Mouse (Mus musculus) forebrain, embryonic 12.5 days (tissue): Measurements from ENCODE around the gene A3galt2. TPM values are rescaled to one million over a fixed set of nuclear protein-coding genes. Genes with fewer than 3 reads are reported as not detected.

Source experiments
- ATAC-seq: fragments of 200-750 bp; cut with Nextera tagmentation; 2 replicates; pipeline ENCODE4 v1.8.0; 2017; ENCODE audit warnings: moderate TSS enrichment; ENCODE audit not compliant: low FRiP score
- H3K27ac ChIP-seq: fragments of 300-500 bp; sonication (generic); 2 replicates; pipeline ENCODE4 v1.5.1; 2016; ENCODE audit warnings: mild to moderate bottlenecking
- H3K27me3 ChIP-seq: fragments of 300-500 bp; sonication (generic); 2 replicates; pipeline ENCODE4 v1.6.1; 2016; ENCODE audit warnings: mild to moderate bottlenecking
- H3K36me3 ChIP-seq: fragments of 300-500 bp; sonication (generic); replicated peaks from 2 replicates; pipeline ENCODE4 v1.6.1; 2016; ENCODE audit warnings: mild to moderate bottlenecking
- H3K4me1 ChIP-seq: fragments of 300-500 bp; sonication (generic); 2 replicates; pipeline ENCODE4 v1.6.1; 2016
- H3K4me2 ChIP-seq: fragments of 300-500 bp; sonication (generic); 2 replicates; pipeline ENCODE4 v1.6.1; 2016; ENCODE audit warnings: mild to moderate bottlenecking, moderate library complexity
- H3K4me3 ChIP-seq: fragments of 300-500 bp; sonication (generic); replicated peaks from 2 replicates; pipeline ENCODE4 v1.5.1; 2016; ENCODE audit warnings: mild to moderate bottlenecking
- H3K9ac ChIP-seq: fragments of 300-500 bp; sonication (generic); 2 replicates; pipeline ENCODE4 v1.6.1; 2016; ENCODE audit warnings: mild to moderate bottlenecking
- H3K9me3 ChIP-seq: fragments of 300-500 bp; sonication (generic); 2 replicates; pipeline ENCODE4 v1.6.1; 2016
- WGBS: fragments of 180-500 bp; shearing (Covaris S2); methylation state at CpG from one replicate; pipeline ENCODE4 v1.1.7; 2016; 5-methylcytosine and 5-hydroxymethylcytosine counted together
- polyA plus RNA-seq: library from polyadenylated mRNA; unstranded; fragments of >200 nt; fragmentation: Nextera tagmentation; extraction: Ambion mirVana; gene quantifications from 2 replicates; pipeline ENCODE4 v1.2.1, GENCODE M21; 2016

Gene A3galt2
- polyA plus RNA-seq, 1 experiment from 2014 or later = 0.57 TPM

GRCm38 (mm10) chr4:128787023-128787939 is 32.1 kb downstream of the A3galt2 start:
- H3K4me2 ChIP-seq = no peak overlapping the region
- ATAC-seq = no peak

GRCm38 (mm10) chr4:128788108-128788507 is 32.9 kb downstream of the A3galt2 start:
- Histone ChIP-seq H3K4me2 (no peak overlapping the region), H3K27ac (peak overlapping the region; percentile 19; the same call in 1 of the 2 replicates), H3K4me3 (no peak overlapping the region), H3K9me3 (no peaks in the 10 kb centered on the region), H3K4me1 (peaks cover 10% of the 10 kb centered on the region), H3K36me3 (peaks cover 68% of the 10 kb centered on the region), H3K9ac (no peak overlapping the region), H3K27me3 (no peaks in the 10 kb centered on the region)
- no peak for ATAC-seq
- over 99% methylated on average over 4 of the region's 4 CpGs for whole genome bisulfite sequencing

More at GRCm38 (mm10) chr4:128787023-128787939, 32.1 kb downstream of the A3galt2 start:
- peaks cover 69% of the 10 kb centered on the region for H3K36me3 ChIP-seq
- H3K4me1 ChIP-seq = peaks cover 10% of the 10 kb centered on the region
- WGBS = 80% methylated on average over 24 of the region's 24 CpGs
- no peaks in the 10 kb centered on the region for H3K9me3 ChIP-seq
- H3K27me3 ChIP-seq = no peaks in the 10 kb centered on the region
- no peak overlapping the region for H3K4me3 ChIP-seq
- H3K9ac ChIP-seq = no peak overlapping the region
- no peak overlapping the region for H3K27ac ChIP-seq

GRCm38 (mm10) chr4:128789646-128790045 is 34.5 kb downstream of the A3galt2 start:
- WGBS = 48% methylated on average over 18 of the region's 18 CpGs
- ATAC-seq = no peak
- Histone ChIP-seq H3K27me3 (no peaks in the 10 kb centered on the region), H3K36me3 (peaks cover 68% of the 10 kb centered on the region), H3K4me2 (no peak overlapping the region), H3K27ac (0 out of 2 replicates have a peak overlapping the region, but pooled peaks have one; percentile 8), H3K9ac (peak overlapping the region; percentile 17; the same call in 1 of the 2 replicates), H3K4me3 (no peak overlapping the region), H3K9me3 (no peaks in the 10 kb centered on the region), H3K4me1 (peaks cover 10% of the 10 kb centered on the region)

GRCm38 (mm10) chr4:128793710-128794109 is 38.5 kb downstream of the A3galt2 start:
- H3K9ac ChIP-seq = no peak overlapping the region
- peaks cover 46% of the 10 kb centered on the region for H3K4me1 ChIP-seq
- H3K27me3 ChIP-seq = no peaks in the 10 kb centered on the region
- H3K36me3 ChIP-seq = peaks cover 35% of the 10 kb centered on the region
- H3K4me3 ChIP-seq = no peak overlapping the region
- no peak overlapping the region for H3K27ac ChIP-seq
- H3K9me3 ChIP-seq = no peaks in the 10 kb centered on the region
- no peak for ATAC-seq
- WGBS = 68% methylated on average over 1 of the region's 1 CpGs
- H3K4me2 ChIP-seq = no peak overlapping the region

- H3K27me3 ChIP-seq = no peaks in the 10 kb centered on the region
- no peaks in the 10 kb centered on the region for H3K9me3 ChIP-seq
- WGBS = 93% methylated on average over 8 of the region's 8 CpGs
- H3K4me3 ChIP-seq = no peak overlapping the region
- peaks cover 34% of the 10 kb centered on the region for H3K36me3 ChIP-seq
- H3K4me2 ChIP-seq = no peak overlapping the region
- no peak overlapping the region for H3K27ac ChIP-seq
- no peak overlapping the region for H3K9ac ChIP-seq
- ATAC-seq = no peak
- peaks cover 51% of the 10 kb centered on the region for H3K4me1 ChIP-seq
Observed at GRCm38 (mm10) chr4:128794198-128794597, 39.0 kb downstream of the A3galt2 start.

GRCm38 (mm10) chr4:128795596-128795995 is 40.4 kb downstream of the A3galt2 start:
- Histone ChIP-seq H3K4me1 (peaks cover 56% of the 10 kb centered on the region), H3K9me3 (no peaks in the 10 kb centered on the region), H3K36me3 (peaks cover 25% of the 10 kb centered on the region), H3K9ac (no peak overlapping the region), H3K4me2 (peak overlapping the region; percentile 30), H3K27me3 (no peaks in the 10 kb centered on the region), H3K27ac (peak overlapping the region; percentile 70; the same call in 1 of the 2 replicates), H3K4me3 (no peak overlapping the region)
- 3% methylated on average over 9 of the region's 9 CpGs for WGBS
- peak; percentile 80 for ATAC-seq

- Histone ChIP-seq H3K36me3 (peaks cover 31% of the 10 kb centered on the region), H3K4me1 (peaks cover 61% of the 10 kb centered on the region), H3K4me2 (no peak overlapping the region), H3K9me3 (no peaks in the 10 kb centered on the region), H3K27ac (0 out of 2 replicates have a peak overlapping the region, but pooled peaks have one; percentile 70), H3K4me3 (no peak overlapping the region), H3K9ac (no peak overlapping the region), H3K27me3 (no peaks in the 10 kb centered on the region)
- no peak for ATAC-seq
- WGBS = 78% methylated on average over 8 of the region's 8 CpGs
Observed at GRCm38 (mm10) chr4:128796788-128797187, 41.6 kb downstream of the A3galt2 start.

GRCm38 (mm10) chr4:128801675-128802465 is 46.7 kb downstream of the A3galt2 start:
- no peaks in the 10 kb centered on the region for H3K27me3 ChIP-seq
- 80% methylated on average over 9 of the region's 9 CpGs for WGBS
- H3K36me3 ChIP-seq = peaks cover 6% of the 10 kb centered on the region; the same call in 1 of the 2 replicates
- H3K4me3 ChIP-seq = no peak overlapping the region
- ATAC-seq = no peak
- no peak overlapping the region for H3K27ac ChIP-seq
- no peaks in the 10 kb centered on the region for H3K9me3 ChIP-seq
- no peak overlapping the region for H3K4me2 ChIP-seq
- H3K4me1 ChIP-seq = peaks cover 75% of the 10 kb centered on the region
- H3K9ac ChIP-seq = no peak overlapping the region

- Histone ChIP-seq H3K27me3 (no peaks in the 10 kb centered on the region), H3K4me3 (peak overlapping the region; percentile 87), H3K27ac (no peak overlapping the region), H3K9ac (peak overlapping the region; percentile 99), H3K36me3 (peaks cover 6% of the 10 kb centered on the region; the same call in 1 of the 2 replicates), H3K4me1 (peaks cover 64% of the 10 kb centered on the region), H3K9me3 (no peaks in the 10 kb centered on the region), H3K4me2 (peak overlapping the region; percentile 97)
- ATAC-seq = no peak
- 63% methylated on average over 5 of the region's 5 CpGs for WGBS
Observed at GRCm38 (mm10) chr4:128803569-128803968, 48.4 kb downstream of the A3galt2 start.

GRCm38 (mm10) chr4:128804426-128805149 is 49.4 kb downstream of the A3galt2 start:
- Histone ChIP-seq H3K36me3 (peaks cover 6% of the 10 kb centered on the region; the same call in 1 of the 2 replicates), H3K4me1 (peaks cover 53% of the 10 kb centered on the region), H3K4me3 (peak overlapping the region; percentile 87), H3K27me3 (no peaks in the 10 kb centered on the region), H3K9ac (peak overlapping the region; percentile 99), H3K27ac (peak overlapping the region; percentile 99), H3K4me2 (peak overlapping the region; percentile 97), H3K9me3 (no peaks in the 10 kb centered on the region)
- WGBS = 4% methylated on average over 6 of the region's 6 CpGs
- no peak for ATAC-seq

- Histone ChIP-seq H3K4me1 (peaks cover 50% of the 10 kb centered on the region), H3K9ac (peak overlapping the region; percentile 99), H3K27ac (peak overlapping the region; percentile 99), H3K4me2 (peak overlapping the region; percentile 97), H3K27me3 (no peaks in the 10 kb centered on the region), H3K36me3 (peaks cover 6% of the 10 kb centered on the region; the same call in 1 of the 2 replicates), H3K4me3 (peak overlapping the region; percentile 87), H3K9me3 (no peaks in the 10 kb centered on the region)
- peak; percentile 24 for ATAC-seq
- WGBS = under 1% methylated on average over 56 of the region's 74 CpGs
Observed at GRCm38 (mm10) chr4:128805150-128806042, 50.2 kb downstream of the A3galt2 start.
